Mouse (Mus musculus): ENCODE results near the gene Tnfsf15. TPM values are rescaled to one million over a fixed set of nuclear protein-coding genes. Genes with fewer than 3 reads are reported as not detected.

Tnfsf15 gene
- polyA plus RNA-seq, 1 experiment from 2014 or later, result 0.09 TPM

DNA sequence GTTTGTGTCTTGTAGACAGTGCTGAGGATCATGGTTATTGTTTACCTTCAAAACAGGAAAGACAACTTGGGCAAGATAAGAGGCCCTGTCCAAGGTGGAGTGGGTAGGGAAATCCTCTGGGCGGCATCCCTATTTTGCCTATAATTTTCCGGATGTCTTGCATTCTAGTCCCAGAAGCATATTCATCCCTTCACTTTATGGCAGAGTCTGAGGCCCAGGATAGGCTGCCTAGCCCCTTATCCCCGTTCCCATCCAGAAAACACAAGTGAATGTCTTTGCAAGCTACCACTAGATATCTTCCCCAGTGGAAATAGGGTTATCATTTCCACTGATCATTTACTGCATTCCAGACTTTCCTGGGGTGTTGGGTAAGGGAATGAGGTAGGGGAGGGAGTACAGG, 4.9 kb downstream of the Tnfsf15 start:
- Histone ChIP-seq H3K4me1 (0 out of 2 replicates have a peak, but pooled peaks cover 4% of the 10 kb centered on the region), H3K4me3 (no peak overlapping the region), H3K27me3 (no peaks in the 10 kb centered on the region), H3K27ac (replicated peaks) (no peak overlapping the region), H3K9ac (replicated peaks) (no peak overlapping the region), H3K9me3 (no peaks in the 10 kb centered on the region), H3K36me3 (no peaks in the 10 kb centered on the region), H3K4me2 (replicated peaks) (no peak overlapping the region)
- WGBS, result 89% methylated on average over 3 of the region's 3 CpGs
- ATAC-seq (ENCODE audit: low FRiP score, low read depth), result no peak

DNA sequence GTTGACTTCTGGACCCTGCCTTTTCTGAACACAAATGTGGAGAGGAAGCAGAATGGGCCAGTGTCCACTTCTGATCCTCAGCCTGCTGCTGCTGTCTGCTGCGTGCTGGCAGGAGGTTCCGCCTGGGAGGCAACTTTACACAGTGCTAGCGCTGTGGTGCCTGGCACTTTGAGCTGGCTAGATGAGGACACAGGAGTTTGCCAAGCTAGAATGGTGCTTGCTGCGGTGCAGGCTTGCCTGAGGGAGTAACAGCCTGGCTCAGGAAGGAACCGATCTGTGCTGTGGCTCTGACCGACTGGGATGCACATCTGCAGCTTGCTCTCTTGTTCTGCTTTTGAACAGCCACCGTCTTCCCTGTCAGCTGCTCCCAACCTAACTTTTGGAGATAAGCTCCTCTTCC, 5.4 kb downstream of the Tnfsf15 start:
- Histone ChIP-seq H3K27me3 (no peaks in the 10 kb centered on the region), H3K4me2 (replicated peaks) (no peak overlapping the region), H3K27ac (replicated peaks) (no peak overlapping the region), H3K9me3 (no peaks in the 10 kb centered on the region), H3K4me3 (no peak overlapping the region), H3K4me1 (0 out of 2 replicates have a peak, but pooled peaks cover under 1% of the 10 kb centered on the region), H3K36me3 (no peaks in the 10 kb centered on the region), H3K9ac (replicated peaks) (no peak overlapping the region)
- 79% methylated on average over 7 of the region's 7 CpGs for WGBS
- no peak for ATAC-seq (ENCODE audit: low FRiP score, low read depth)

DNA sequence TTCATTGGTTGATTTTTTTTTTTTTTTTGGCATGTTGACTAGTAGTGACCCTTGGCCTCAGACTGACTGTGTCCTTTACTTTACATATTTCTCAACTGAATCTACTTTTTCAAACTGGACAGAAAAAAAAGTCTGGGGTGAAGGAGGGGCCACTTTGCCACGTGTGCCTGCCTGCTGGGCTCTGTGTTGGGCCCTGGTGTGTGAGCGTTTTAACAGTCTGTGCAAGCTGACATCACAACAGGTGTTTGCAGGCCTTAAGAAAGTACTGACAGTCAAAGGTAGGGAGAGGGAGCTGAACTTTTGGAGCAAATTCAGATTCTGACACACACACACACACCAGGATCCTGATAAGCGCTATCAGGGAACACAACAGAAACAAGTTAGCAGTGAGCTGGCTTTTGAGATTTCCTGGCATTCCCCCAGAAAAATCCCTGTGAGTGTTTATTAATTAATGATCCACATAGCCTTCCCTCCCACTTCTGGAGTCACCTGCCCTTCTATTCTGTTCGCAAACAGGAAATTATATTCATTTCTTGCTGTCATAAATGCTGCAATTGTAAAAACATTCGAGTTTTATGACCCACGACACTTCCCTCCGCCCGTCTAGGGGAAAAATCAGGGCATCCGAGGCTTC, 6.4 kb downstream of the Tnfsf15 start:
- Histone ChIP-seq H3K27me3 (no peaks in the 10 kb centered on the region), H3K4me2 (replicated peaks) (no peak overlapping the region), H3K36me3 (no peaks in the 10 kb centered on the region), H3K4me3 (no peak overlapping the region), H3K9me3 (no peaks in the 10 kb centered on the region), H3K4me1 (no peaks in the 10 kb centered on the region), H3K27ac (replicated peaks) (no peak overlapping the region), H3K9ac (replicated peaks) (no peak overlapping the region)
- WGBS, result 84% methylated on average over 9 of the region's 9 CpGs
- ATAC-seq (ENCODE audit: low FRiP score, low read depth), result no peak

DNA sequence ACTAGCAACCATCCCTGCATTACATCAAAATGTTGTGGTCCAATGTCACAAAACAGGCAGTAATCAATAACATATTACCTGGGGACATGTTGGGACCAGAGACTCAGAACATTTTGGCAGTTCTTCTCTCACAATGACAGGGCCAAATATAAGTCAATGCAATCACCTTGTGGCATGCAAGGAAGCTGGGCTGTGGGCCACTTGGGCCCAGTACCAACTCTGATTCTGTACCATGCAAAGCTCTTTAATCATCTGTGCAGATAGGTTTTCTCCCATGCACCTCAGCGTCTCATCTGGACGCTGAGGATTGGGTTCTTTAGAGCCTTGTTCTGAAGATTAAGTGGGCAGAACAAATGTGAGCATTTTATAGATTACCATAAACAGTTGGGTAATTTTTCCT, 13.6 kb downstream of the Tnfsf15 start:
- Histone ChIP-seq H3K9me3 (no peaks in the 10 kb centered on the region), H3K4me3 (no peak overlapping the region), H3K36me3 (no peaks in the 10 kb centered on the region), H3K27ac (replicated peaks) (no peak overlapping the region), H3K4me2 (replicated peaks) (no peak overlapping the region), H3K4me1 (no peaks in the 10 kb centered on the region), H3K27me3 (no peaks in the 10 kb centered on the region), H3K9ac (replicated peaks) (no peak overlapping the region)
- ATAC-seq (ENCODE audit: low FRiP score, low read depth), result no peak
- 72% methylated on average over 2 of the region's 2 CpGs for WGBS

DNA sequence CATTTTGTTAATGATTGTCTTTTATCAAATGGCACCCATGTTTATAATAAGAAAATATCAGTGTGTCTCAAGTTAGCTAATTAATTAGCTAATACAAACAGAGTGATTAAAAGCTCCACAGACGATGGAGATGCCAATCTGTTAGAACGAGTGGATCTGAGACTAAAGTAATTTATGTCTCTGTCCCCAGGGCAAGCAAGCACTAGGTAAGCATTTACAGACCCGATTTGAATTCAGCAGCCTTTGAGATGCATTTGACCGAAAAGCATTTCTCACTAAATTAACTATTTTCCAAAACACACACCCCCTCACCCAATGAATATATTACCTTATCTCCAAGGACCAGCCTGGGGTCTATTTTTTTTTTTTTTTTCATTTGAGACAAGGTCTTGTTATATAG, 18.2 kb downstream of the Tnfsf15 start:
- H3K4me3 ChIP-seq, result no peak overlapping the region
- H3K4me2 ChIP-seq (replicated peaks), result no peak overlapping the region
- H3K27ac ChIP-seq (replicated peaks), result no peak overlapping the region
- no peaks in the 10 kb centered on the region for H3K27me3 ChIP-seq
- no peak overlapping the region for H3K9ac ChIP-seq (replicated peaks)
- no peaks in the 10 kb centered on the region for H3K9me3 ChIP-seq
- 64% methylated on average over 4 of the region's 4 CpGs for WGBS
- no peaks in the 10 kb centered on the region for H3K36me3 ChIP-seq
- ATAC-seq (ENCODE audit: low FRiP score, low read depth), result no peak
- no peaks in the 10 kb centered on the region for H3K4me1 ChIP-seq

DNA sequence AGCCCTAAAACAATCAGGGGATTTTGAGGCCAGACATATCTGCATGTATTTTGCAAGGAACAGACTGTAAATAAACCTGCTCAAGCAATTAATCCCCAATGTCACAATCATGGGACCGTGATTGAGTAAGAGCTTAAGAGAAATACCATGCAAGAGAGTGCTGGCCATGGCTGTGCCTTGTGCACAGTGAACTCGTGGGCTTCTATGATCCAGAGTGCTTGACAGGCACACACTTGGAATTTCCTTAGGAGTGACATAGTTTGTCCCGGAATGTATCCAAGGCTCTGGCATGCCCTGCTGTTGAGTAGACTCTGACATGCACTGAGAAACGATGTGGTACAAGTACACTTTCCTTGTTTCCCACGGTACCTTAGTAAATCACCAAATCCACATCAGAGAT, 18.9 kb downstream of the Tnfsf15 start:
- no peak overlapping the region for H3K4me3 ChIP-seq
- no peaks in the 10 kb centered on the region for H3K9me3 ChIP-seq
- no peaks in the 10 kb centered on the region for H3K4me1 ChIP-seq
- H3K4me2 ChIP-seq (replicated peaks), result no peak overlapping the region
- H3K27ac ChIP-seq (replicated peaks), result no peak overlapping the region
- H3K27me3 ChIP-seq, result no peaks in the 10 kb centered on the region
- WGBS, result 68% methylated on average over 5 of the region's 5 CpGs
- H3K9ac ChIP-seq (replicated peaks), result no peak overlapping the region
- ATAC-seq (ENCODE audit: low FRiP score, low read depth), result no peak
- H3K36me3 ChIP-seq, result no peaks in the 10 kb centered on the region

DNA sequence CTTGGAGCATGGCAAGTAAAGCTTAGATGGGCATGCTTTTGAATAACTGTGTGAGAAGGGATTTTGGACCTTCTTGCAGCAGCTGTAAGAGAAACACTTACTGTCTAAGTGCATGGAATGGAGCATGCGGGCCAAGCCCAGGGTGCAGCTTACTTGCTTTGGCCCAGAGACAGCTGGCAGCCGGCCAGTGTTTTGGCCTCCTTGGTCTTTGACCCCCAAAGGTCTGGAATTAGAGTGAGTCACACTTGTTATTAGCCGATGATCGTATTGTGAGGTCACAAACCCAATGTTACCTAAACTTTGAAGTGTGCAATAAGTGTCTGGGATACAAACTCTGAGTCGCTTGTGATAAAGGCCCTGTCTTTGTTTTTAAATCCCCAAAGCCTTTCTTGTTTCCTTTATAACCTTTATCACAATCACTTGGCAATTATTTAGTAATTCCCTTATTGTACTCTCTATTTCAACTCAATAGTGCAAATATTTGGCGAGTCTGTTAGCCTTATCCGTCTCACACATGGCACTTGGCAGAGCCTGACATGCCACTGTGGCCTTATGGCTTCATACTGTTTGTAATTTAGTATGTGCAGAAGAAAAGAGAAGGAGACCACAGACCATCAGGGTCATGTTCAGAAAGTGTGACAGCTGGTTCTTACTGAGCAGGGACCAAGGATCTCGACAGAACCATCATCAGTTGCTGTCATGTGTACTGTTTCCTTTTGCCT, 26.8 kb downstream of the Tnfsf15 start:
- 69% methylated on average over 8 of the region's 8 CpGs for WGBS
- H3K4me2 ChIP-seq (replicated peaks), result no peak overlapping the region
- no peaks in the 10 kb centered on the region for H3K27me3 ChIP-seq
- no peaks in the 10 kb centered on the region for H3K36me3 ChIP-seq
- no peak overlapping the region for H3K9ac ChIP-seq (replicated peaks)
- H3K4me3 ChIP-seq, result no peak overlapping the region
- H3K9me3 ChIP-seq, result no peaks in the 10 kb centered on the region
- H3K27ac ChIP-seq (replicated peaks), result no peak overlapping the region
- no peaks in the 10 kb centered on the region for H3K4me1 ChIP-seq
- ATAC-seq (ENCODE audit: low FRiP score, low read depth), result no peak

DNA sequence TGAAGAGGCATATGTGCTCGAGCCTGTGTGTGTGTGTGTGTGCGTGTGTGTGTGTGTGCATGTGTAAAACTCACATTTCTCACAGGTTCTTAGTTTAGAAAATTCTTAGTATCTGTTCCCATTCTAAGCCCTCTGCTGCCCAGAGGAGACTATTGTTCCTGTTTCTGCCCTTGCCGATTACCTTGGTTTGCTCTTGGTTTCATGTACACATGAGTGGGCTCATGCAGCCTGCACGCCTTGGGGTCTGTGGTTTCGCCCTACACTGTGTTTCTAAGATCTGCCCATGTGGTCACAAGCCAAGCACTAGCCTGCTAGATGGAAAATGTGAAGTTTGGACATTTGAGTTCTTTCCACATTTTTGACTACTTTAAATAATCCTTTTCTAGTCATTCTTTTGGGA, 33.0 kb downstream of the Tnfsf15 start:
- H3K4me2 ChIP-seq (replicated peaks), result no peak overlapping the region
- H3K36me3 ChIP-seq, result no peaks in the 10 kb centered on the region
- no peaks in the 10 kb centered on the region for H3K9me3 ChIP-seq
- no peaks in the 10 kb centered on the region for H3K4me1 ChIP-seq
- 88% methylated on average over 5 of the region's 5 CpGs for WGBS
- H3K9ac ChIP-seq (replicated peaks), result no peak overlapping the region
- H3K27ac ChIP-seq (replicated peaks), result no peak overlapping the region
- no peak overlapping the region for H3K4me3 ChIP-seq
- no peak for ATAC-seq (ENCODE audit: low FRiP score, low read depth)
- no peaks in the 10 kb centered on the region for H3K27me3 ChIP-seq

DNA sequence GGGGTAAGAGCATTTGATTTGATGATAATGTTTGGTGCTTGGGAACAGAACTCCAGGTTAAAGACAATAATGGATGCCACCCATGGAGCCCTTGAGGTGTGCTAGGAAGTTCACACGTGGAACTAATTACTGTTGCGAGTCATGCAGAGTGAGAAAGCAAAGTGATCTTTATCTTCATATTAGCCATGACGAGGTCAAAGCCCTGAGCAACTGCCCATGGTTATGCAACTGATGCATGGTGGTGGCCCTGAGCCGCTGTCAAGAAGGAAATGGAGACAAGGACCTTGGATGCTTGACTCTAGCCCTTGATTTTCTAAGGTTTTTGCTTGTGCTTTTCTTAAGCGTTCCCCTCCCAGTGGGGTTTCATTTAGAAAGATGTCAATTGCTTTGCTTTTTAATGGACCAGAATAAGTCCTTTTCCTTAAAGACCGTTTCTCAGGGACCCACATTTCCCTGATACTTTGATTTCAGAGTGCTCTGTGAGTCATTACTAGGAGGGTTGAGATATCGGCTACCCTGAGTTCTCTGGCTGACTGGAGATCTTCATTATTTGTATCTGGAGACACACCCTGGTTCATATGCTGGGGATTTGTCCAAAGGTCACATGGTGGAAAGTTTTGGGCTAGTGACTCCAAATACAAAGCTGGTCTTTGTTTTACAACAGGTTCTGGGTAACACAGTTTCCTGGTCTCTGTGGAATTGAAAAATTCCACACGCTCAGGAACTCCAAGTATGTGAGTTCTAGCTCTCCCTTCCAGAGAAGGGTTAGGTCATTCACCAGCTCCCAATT, 34.3 kb downstream of the Tnfsf15 start:
- no peak for ATAC-seq (ENCODE audit: low FRiP score, low read depth)
- Histone ChIP-seq H3K4me3 (no peak overlapping the region), H3K4me2 (replicated peaks) (no peak overlapping the region), H3K9ac (replicated peaks) (no peak overlapping the region), H3K9me3 (no peaks in the 10 kb centered on the region), H3K4me1 (no peaks in the 10 kb centered on the region), H3K27me3 (no peaks in the 10 kb centered on the region), H3K27ac (replicated peaks) (no peak overlapping the region), H3K36me3 (no peaks in the 10 kb centered on the region)
- WGBS, result 71% methylated on average over 8 of the region's 8 CpGs

DNA sequence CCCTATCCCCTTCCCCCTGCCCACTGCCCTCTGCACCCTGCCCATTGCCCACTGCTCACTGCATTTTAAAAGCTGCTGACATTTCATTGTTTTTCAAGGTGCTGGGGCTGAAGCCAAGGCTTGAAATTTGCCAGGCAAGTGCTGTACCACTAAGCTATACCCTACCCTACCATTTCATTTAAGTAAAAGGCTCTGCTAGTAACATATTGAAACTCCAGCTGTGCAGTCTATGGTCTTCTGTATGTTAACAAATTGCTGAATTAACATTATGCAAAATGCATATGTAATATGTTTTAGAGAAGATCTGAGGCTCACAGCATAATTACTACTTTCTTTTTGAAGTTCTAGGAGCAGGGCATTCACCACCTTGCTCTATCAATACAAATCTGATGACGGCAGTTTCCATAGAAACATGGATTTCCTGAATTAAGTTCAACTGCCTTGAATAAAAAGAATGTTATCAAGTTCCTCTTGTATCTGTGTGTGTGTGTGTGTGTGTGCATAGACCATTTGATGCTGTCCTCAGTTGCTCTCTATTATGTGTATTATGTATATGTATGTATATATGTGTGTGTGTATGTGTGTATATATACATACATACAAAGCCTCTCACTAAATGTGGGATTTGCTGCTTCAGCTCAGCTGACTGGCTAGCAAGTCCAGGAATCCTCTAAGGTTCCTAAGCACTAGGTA, 38.5 kb downstream of the Tnfsf15 start:
- Histone ChIP-seq H3K27me3 (no peaks in the 10 kb centered on the region), H3K27ac (replicated peaks) (no peak overlapping the region), H3K4me3 (no peak overlapping the region), H3K9ac (replicated peaks) (no peak overlapping the region), H3K4me2 (replicated peaks) (no peak overlapping the region), H3K36me3 (no peaks in the 10 kb centered on the region), H3K4me1 (no peaks in the 10 kb centered on the region), H3K9me3 (no peaks in the 10 kb centered on the region)
- WGBS, result 68% methylated on average over 1 of the region's 1 CpGs
- ATAC-seq (ENCODE audit: low FRiP score, low read depth), result no peak

DNA sequence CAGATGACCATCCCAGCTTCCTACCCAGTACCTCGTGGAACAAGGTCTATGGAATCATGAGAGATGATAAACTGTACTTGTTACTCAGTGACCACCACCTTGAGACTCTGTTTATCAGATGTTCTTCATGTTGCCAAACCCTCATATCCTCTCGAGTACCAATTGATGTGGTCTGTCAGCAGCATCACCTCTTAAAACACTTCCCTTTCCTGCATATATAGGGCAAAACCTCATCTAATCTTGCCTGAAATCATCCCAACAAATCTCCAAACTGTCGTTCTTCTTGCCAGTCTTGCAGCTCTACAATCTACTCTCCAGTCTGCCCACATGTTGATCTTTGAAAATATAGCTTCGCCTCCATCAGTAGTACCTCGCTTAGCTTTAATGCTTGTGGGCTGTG, 40.7 kb downstream of the Tnfsf15 start:
- no peaks in the 10 kb centered on the region for H3K9me3 ChIP-seq
- 80% methylated on average over 5 of the region's 5 CpGs for WGBS
- no peaks in the 10 kb centered on the region for H3K27me3 ChIP-seq
- no peak overlapping the region for H3K27ac ChIP-seq (replicated peaks)
- H3K9ac ChIP-seq (replicated peaks), result no peak overlapping the region
- no peak overlapping the region for H3K4me2 ChIP-seq (replicated peaks)
- H3K4me1 ChIP-seq, result no peaks in the 10 kb centered on the region
- no peak overlapping the region for H3K4me3 ChIP-seq
- no peak for ATAC-seq (ENCODE audit: low FRiP score, low read depth)
- no peaks in the 10 kb centered on the region for H3K36me3 ChIP-seq

DNA sequence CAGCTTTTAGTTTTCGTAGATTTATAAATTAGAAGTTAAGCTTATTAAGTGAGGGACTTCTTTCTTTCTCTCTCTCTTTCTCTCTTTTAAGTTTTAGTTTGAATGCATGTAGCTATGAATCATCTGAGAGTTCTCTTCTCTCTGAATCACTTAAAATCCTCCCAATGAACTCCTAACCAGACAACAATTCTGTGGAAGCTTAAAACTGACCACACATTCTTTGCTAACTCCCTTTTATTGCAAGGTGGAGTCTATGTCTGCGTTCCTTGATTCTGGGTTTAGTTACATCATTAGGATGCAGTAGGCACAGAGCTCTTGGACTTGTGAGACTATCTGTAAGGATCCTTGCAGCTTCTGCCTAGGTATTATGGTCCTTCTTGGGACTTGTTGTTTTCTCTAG, 41.2 kb downstream of the Tnfsf15 start:
- no peak overlapping the region for H3K4me3 ChIP-seq
- H3K9me3 ChIP-seq, result no peaks in the 10 kb centered on the region
- no peak overlapping the region for H3K27ac ChIP-seq (replicated peaks)
- no peaks in the 10 kb centered on the region for H3K27me3 ChIP-seq
- H3K36me3 ChIP-seq, result no peaks in the 10 kb centered on the region
- H3K4me2 ChIP-seq (replicated peaks), result no peak overlapping the region
- H3K4me1 ChIP-seq, result no peaks in the 10 kb centered on the region
- no peak for ATAC-seq (ENCODE audit: low FRiP score, low read depth)
- 96% methylated on average over 2 of the region's 2 CpGs for WGBS
- H3K9ac ChIP-seq (replicated peaks), result no peak overlapping the region
